Mouse (Mus musculus): ENCODE results near the gene Trim28. TPM values are rescaled to one million over a fixed set of nuclear protein-coding genes. Genes with fewer than 3 reads are reported as not detected.

Trim28 gene
- polyA plus RNA-seq, 2 experiments, result 408 to 610 TPM

DNA sequence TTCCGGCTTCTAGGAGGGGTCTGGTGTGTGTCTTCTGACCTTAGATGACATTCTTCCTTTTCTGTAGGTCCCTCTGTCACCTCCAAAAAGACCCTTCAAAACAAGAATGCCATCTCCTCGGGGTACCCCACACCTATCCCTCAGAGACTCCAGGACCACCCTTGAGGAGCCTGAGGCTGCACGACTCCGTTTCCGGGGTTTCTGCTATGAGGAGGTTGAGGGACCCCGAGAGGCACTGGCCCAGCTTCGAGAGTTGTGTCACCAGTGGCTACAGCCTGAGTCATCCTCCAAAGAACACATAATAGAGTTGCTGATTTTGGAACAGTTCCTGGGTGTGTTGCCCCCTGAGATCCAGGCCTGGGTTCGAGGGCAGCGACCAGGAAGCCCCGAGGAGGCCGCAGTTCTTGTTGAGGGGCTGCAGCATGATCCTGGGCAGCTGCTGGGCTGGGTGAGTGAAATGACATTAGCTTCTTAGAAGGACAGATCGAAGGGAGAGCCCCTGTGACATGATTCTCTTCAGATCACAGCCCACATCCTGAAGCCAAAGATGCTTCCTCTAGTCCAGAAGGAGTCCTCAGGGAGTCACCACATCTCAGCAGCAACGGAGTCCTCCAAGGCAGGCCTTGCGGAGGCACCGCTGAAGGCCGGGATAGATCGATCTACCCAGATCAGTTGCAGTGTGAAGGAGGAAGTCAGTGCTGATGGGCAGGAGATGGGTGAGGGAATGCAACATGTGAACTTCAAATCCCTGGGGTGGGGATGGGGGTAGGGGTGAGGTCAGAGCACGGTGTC, 19.8 kb upstream of the Trim28 start:
- Histone ChIP-seq H3K4me2 (replicated peaks; ENCODE audit: low read depth, low read length, severe bottlenecking) (peak overlapping the region; percentile 64), H3K36me3 (ENCODE audit: control insufficient read depth, insufficient read depth, low read length) (peaks cover 5% of the 10 kb centered on the region; the same call in 1 of the 2 replicates), H3K27me3 (ENCODE audit: control insufficient read depth, insufficient read depth, low read length) (no peaks in the 10 kb centered on the region), H3K9ac (ENCODE audit: low read depth, low read length, severe bottlenecking) (peak overlapping the region; percentile 59), H3K9me3 (ENCODE audit: control insufficient read depth, low read length) (no peaks in the 10 kb centered on the region), H3K4me3 (replicated peaks; ENCODE audit: low read length) (peak overlapping the region; percentile 60), H3K27ac (replicated peaks; ENCODE audit: low read depth, low read length) (peak overlapping the region; percentile 91; the same call in 1 of the 2 replicates), H3K4me1 (ENCODE audit: control insufficient read depth, insufficient read depth, low read length) (peaks cover 7% of the 10 kb centered on the region)
- ATAC-seq (ENCODE audit: low FRiP score, low read depth) (no peak), DNase-seq (ENCODE audit: low spot score) (no peak)
- 77% methylated on average over 18 of the region's 18 CpGs for WGBS
- no peak for TF ChIP-seq POLR2A (IDR thresholded peaks at IDR 0.05; ENCODE audit: borderline replicate concordance, extremely low read depth, insufficient read depth, insufficient read length)

DNA sequence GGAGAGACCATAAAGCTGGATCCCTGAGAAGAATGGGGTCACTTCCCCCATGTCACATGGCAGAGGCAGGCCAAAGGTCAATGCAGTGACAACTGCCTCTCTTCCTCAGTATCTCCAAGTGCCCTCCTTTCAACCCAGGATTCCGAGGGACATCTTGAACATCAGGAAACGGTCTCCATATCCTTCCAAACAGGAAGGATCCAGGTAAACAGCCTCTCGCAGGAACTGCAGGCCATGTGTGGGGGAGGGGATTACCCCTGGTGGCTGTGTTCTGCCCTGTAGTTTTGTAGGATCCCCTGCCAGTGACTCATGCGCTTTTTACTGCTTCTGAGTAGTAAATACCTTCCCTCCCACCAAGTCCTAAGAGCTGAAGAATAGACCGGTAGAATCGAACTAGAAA, 19.1 kb upstream of the Trim28 start:
- DNase-seq (ENCODE audit: low spot score), result no peak
- H3K27me3 ChIP-seq (ENCODE audit: control insufficient read depth, insufficient read depth, low read length), result no peaks in the 10 kb centered on the region

DNA sequence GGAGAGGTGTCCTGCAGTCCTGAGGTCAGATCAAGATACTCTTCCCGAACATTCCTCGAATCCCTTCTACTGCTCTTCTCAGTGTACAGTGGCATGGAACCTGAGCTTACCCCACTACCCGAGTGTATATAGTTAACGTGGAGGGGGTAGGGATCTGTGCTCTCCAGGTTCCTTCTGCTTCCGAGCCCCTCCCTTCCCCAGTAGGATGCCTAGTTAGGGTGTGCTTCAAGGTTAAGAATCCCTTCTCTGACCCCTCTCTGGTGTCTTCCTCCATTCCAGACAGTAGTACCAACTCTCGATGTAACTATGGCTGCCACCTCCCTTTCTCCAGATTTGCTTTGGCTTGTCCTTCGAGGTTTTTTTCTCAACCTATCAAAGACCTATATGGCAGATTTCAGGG, 18.6 kb upstream of the Trim28 start:
- H3K36me3 ChIP-seq (ENCODE audit: control insufficient read depth, insufficient read depth, low read length), result peaks cover 5% of the 10 kb centered on the region; the same call in 1 of the 2 replicates
- no peak overlapping the region for H3K9ac ChIP-seq (ENCODE audit: low read depth, low read length, severe bottlenecking)
- H3K4me1 ChIP-seq (ENCODE audit: control insufficient read depth, insufficient read depth, low read length), result peaks cover 7% of the 10 kb centered on the region
- H3K9me3 ChIP-seq (ENCODE audit: control insufficient read depth, low read length), result no peaks in the 10 kb centered on the region
- H3K4me3 ChIP-seq (replicated peaks; ENCODE audit: low read length), result no peak overlapping the region
- TF ChIP-seq POLR2A (IDR thresholded peaks at IDR 0.05; ENCODE audit: borderline replicate concordance, extremely low read depth, insufficient read depth, insufficient read length), result no peak
- DNase-seq (ENCODE audit: low spot score), result no peak
- H3K4me2 ChIP-seq (replicated peaks; ENCODE audit: low read depth, low read length, severe bottlenecking), result no peak overlapping the region
- H3K27ac ChIP-seq (replicated peaks; ENCODE audit: low read depth, low read length), result no peak overlapping the region
- WGBS, result 85% methylated on average over 7 of the region's 7 CpGs
- ATAC-seq (ENCODE audit: low FRiP score, low read depth), result no peak
- H3K27me3 ChIP-seq (ENCODE audit: control insufficient read depth, insufficient read depth, low read length), result no peaks in the 10 kb centered on the region

More for the DNA sequence above, 19.1 kb upstream of the Trim28 start:
- H3K4me2 ChIP-seq (replicated peaks; ENCODE audit: low read depth, low read length, severe bottlenecking), result no peak overlapping the region
- 57% methylated on average over 6 of the region's 6 CpGs for WGBS
- no peak overlapping the region for H3K4me3 ChIP-seq (replicated peaks; ENCODE audit: low read length)
- H3K9me3 ChIP-seq (ENCODE audit: control insufficient read depth, low read length), result no peaks in the 10 kb centered on the region
- TF ChIP-seq POLR2A (IDR thresholded peaks at IDR 0.05; ENCODE audit: borderline replicate concordance, extremely low read depth, insufficient read depth, insufficient read length), result no peak
- no peak for ATAC-seq (ENCODE audit: low FRiP score, low read depth)
- no peak overlapping the region for H3K9ac ChIP-seq (ENCODE audit: low read depth, low read length, severe bottlenecking)
- no peak overlapping the region for H3K27ac ChIP-seq (replicated peaks; ENCODE audit: low read depth, low read length)
- H3K4me1 ChIP-seq (ENCODE audit: control insufficient read depth, insufficient read depth, low read length), result peaks cover 7% of the 10 kb centered on the region
- H3K36me3 ChIP-seq (ENCODE audit: control insufficient read depth, insufficient read depth, low read length), result peaks cover 5% of the 10 kb centered on the region; the same call in 1 of the 2 replicates

DNA sequence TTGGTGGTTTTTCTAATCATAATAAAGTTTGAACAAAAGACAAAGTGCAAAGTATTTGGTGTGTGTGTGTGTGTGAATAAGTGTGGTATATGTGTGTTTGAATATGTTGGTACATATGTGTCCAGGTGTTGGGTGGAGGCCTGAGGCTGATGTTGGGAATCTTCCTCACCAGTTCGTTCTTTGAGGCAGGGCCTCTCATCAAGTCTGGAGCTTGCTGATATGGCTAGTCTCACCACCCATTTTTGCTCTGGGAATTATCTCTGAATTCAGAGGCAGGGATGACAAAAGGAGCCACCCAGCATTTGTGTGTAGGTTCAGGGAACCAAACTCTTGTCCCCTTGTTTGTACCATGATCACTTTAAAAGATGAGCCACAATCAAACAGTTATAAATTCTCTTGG, 13.2 kb upstream of the Trim28 start:
- Histone ChIP-seq H3K27me3 (ENCODE audit: control insufficient read depth, insufficient read depth, low read length) (no peaks in the 10 kb centered on the region), H3K9me3 (ENCODE audit: control insufficient read depth, low read length) (no peaks in the 10 kb centered on the region)

DNA sequence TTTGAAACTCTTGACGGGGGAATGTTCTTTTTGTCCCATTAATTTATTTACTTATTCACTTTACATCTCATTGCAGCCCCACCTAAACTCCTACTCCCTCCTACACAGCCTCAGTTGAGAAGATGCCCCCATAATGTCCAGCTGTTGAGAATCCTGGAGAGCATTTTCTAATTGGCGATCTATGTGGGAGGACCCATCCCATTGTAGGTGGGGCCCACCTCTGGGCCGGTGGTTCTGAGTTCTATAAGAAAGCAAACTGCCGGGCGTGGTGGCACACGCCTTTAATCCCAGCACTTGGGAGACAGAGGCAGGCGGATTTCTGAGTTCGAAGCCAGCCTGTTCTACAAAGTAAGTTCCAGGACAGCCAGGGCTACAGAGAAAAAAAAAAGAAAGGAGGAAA, 12.0 kb upstream of the Trim28 start:
- Histone ChIP-seq H3K9me3 (ENCODE audit: control insufficient read depth, low read length) (no peaks in the 10 kb centered on the region), H3K27me3 (ENCODE audit: control insufficient read depth, insufficient read depth, low read length) (no peaks in the 10 kb centered on the region), H3K4me2 (replicated peaks; ENCODE audit: low read depth, low read length, severe bottlenecking) (no peak overlapping the region), H3K9ac (ENCODE audit: low read depth, low read length, severe bottlenecking) (no peak overlapping the region), H3K4me1 (ENCODE audit: control insufficient read depth, insufficient read depth, low read length) (no peaks in the 10 kb centered on the region), H3K36me3 (ENCODE audit: control insufficient read depth, insufficient read depth, low read length) (0 out of 2 replicates have a peak, but pooled peaks cover 5% of the 10 kb centered on the region), H3K27ac (replicated peaks; ENCODE audit: low read depth, low read length) (no peak overlapping the region), H3K4me3 (replicated peaks; ENCODE audit: low read length) (no peak overlapping the region)
- no peak for ATAC-seq (ENCODE audit: low FRiP score, low read depth)
- 84% methylated on average over 8 of the region's 8 CpGs for WGBS
- no peak for TF ChIP-seq POLR2A (IDR thresholded peaks at IDR 0.05; ENCODE audit: borderline replicate concordance, extremely low read depth, insufficient read depth, insufficient read length)
- DNase-seq (ENCODE audit: low spot score), result no peak

More for the DNA sequence above, 13.2 kb upstream of the Trim28 start:
- DNase-seq (ENCODE audit: low spot score) (no peak), ATAC-seq (ENCODE audit: low FRiP score, low read depth) (no peak)
- H3K36me3 ChIP-seq (ENCODE audit: control insufficient read depth, insufficient read depth, low read length), result peaks cover 5% of the 10 kb centered on the region; the same call in 1 of the 2 replicates
- WGBS, result 72% methylated on average over 1 of the region's 1 CpGs
- no peak overlapping the region for H3K4me3 ChIP-seq (replicated peaks; ENCODE audit: low read length)
- no peaks in the 10 kb centered on the region for H3K4me1 ChIP-seq (ENCODE audit: control insufficient read depth, insufficient read depth, low read length)
- no peak overlapping the region for H3K27ac ChIP-seq (replicated peaks; ENCODE audit: low read depth, low read length)
- H3K4me2 ChIP-seq (replicated peaks; ENCODE audit: low read depth, low read length, severe bottlenecking), result no peak overlapping the region
- TF ChIP-seq POLR2A (IDR thresholded peaks at IDR 0.05; ENCODE audit: borderline replicate concordance, extremely low read depth, insufficient read depth, insufficient read length), result no peak
- H3K9ac ChIP-seq (ENCODE audit: low read depth, low read length, severe bottlenecking), result no peak overlapping the region
